Mouse (Mus musculus) C2C12 (cell line): ENCODE measurements around the gene Nsmce3. TPM values are rescaled to one million over a fixed set of nuclear protein-coding genes. Genes with fewer than 3 reads are reported as not detected.

Source experiments
- H3K27me3 ChIP-seq: one replicate; pipeline ENCODE4 v1.6.1; 2011; ENCODE audit not compliant: control insufficient read depth, insufficient read depth, insufficient read length
- H3K36me3 ChIP-seq: one replicate; pipeline ENCODE4 v1.6.1; 2011; ENCODE audit not compliant: control insufficient read depth, insufficient read depth
- H3K4me3 ChIP-seq: one replicate; pipeline ENCODE4 v1.5.1; 2011; ENCODE audit warnings: mild to moderate bottlenecking, control low read depth; ENCODE audit not compliant: poor library complexity, insufficient read depth, severe bottlenecking
- H3K79me2 ChIP-seq: one replicate; pipeline ENCODE4 v1.6.1; 2011; ENCODE audit not compliant: control insufficient read depth, insufficient read depth
- H3K79me3 ChIP-seq: one replicate; pipeline ENCODE4 v1.6.1; 2011; ENCODE audit warnings: low read depth, control low read depth
- H3ac ChIP-seq: one replicate; pipeline ENCODE3; 2011; ENCODE audit warnings: low read depth; ENCODE audit not compliant: control insufficient read depth, insufficient read length
- CEBPB ChIP-seq: IDR thresholded peaks from one replicate; pipeline ENCODE4 v1.6.1; 2011; ENCODE audit warnings: low read depth, mild to moderate bottlenecking, control low read depth, moderate library complexity
- CTCF ChIP-seq: IDR thresholded peaks from one replicate; pipeline ENCODE4 v1.5.1; 2011; ENCODE audit not compliant: control insufficient read depth, insufficient read depth, insufficient read length
- FOSL1 ChIP-seq: IDR thresholded peaks from one replicate; pipeline ENCODE4 v1.8.0; 2011; ENCODE audit warnings: mild to moderate bottlenecking, low read length; ENCODE audit not compliant: poor library complexity, insufficient read depth, severe bottlenecking
- MAX ChIP-seq: IDR thresholded peaks from one replicate; pipeline ENCODE4 v1.6.1; 2011; ENCODE audit warnings: mild to moderate bottlenecking, control low read depth
- MYOD1 ChIP-seq: IDR thresholded peaks from one replicate; pipeline ENCODE4 v1.6.1; 2011; ENCODE audit warnings: low read depth; ENCODE audit not compliant: control insufficient read depth, insufficient read length
- MYOG ChIP-seq: IDR thresholded peaks from one replicate; pipeline ENCODE4 v1.6.1; 2011; ENCODE audit not compliant: control insufficient read depth, insufficient read length; ENCODE audit errors: extremely low read depth
- USF1 ChIP-seq: IDR thresholded peaks from one replicate; pipeline ENCODE4 v1.6.1; 2011; ENCODE audit warnings: low read depth, mild to moderate bottlenecking, control low read depth, moderate library complexity
- polyA plus RNA-seq: library from polyadenylated mRNA; unstranded; fragments of >200 nt; fragmentation: generic; extraction: Trizol; gene quantifications from one replicate; pipeline ENCODE4 v1.2.1, GENCODE M21; 2012; ENCODE audit warnings: missing spikeins

Gene Nsmce3
- polyA plus RNA-seq, 1 experiment, result 5.9 TPM

- Histone ChIP-seq H3K79me2 (no peaks in the 10 kb centered on the region), H3K4me3 (no peak overlapping the region), H3K27me3 (no peaks in the 10 kb centered on the region), H3K36me3 (no peaks in the 10 kb centered on the region), H3K79me3 (no peaks in the 10 kb centered on the region), H3ac (no peak overlapping the region)
- no peak for TF ChIP-seq CTCF
Measured at GRCm38 (mm10) chr7:64821081-64821480, 51.7 kb downstream of the Nsmce3 start.

- Histone ChIP-seq H3ac (no peak overlapping the region), H3K27me3 (no peaks in the 10 kb centered on the region), H3K79me3 (no peaks in the 10 kb centered on the region), H3K79me2 (no peaks in the 10 kb centered on the region), H3K4me3 (no peak overlapping the region), H3K36me3 (no peaks in the 10 kb centered on the region)
- TF ChIP-seq FOSL1, result no peak
- no peak for TF ChIP-seq CEBPB
- no peak for TF ChIP-seq MAX
- TF ChIP-seq USF1, result no peak
- TF ChIP-seq MYOG, result no peak
- TF ChIP-seq MYOD1, result no peak
- no peak for TF ChIP-seq CTCF
Measured at GRCm38 (mm10) chr7:64819683-64820082, 53.1 kb downstream of the Nsmce3 start.
